ENCODE assay signal across 26 mouse cellular contexts in the genomic region with DNA sequence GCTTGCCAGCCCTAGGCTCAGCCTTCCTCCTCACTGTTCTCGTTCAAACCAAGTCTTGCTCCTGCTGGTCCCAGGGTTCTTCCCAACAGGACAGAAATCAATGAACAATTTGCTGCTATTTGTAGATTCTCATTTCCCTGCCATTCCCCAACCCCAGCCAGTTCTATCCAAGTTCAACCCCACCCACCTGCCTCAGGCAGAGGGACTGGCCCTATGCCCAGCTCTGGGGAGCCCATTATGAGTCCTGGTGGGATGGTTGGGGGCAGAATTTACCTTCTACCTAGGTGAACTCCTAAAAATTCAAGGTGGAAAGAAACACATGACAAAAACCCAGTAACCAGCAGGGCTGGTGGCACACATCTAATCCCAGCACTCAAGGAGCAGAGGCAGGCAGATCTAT. TPM values are rescaled to one million over a fixed set of nuclear protein-coding genes. Genes with fewer than 3 reads are reported as not detected.
DNase-seq lines count a peak whose midpoint lies in the region; ATAC-seq and TF ChIP-seq lines count a peak whose summit lies in the region.
"Had no signal": no experiment of that assay in that cellular context is flagged by ENCODE, and none has a peak within 500 bp of the region (broad histone marks: within the 10 kb centered on the region; RNA-seq: fewer than 3 reads in every experiment).

No protein-coding gene starts in this region.

- 50% methylated on average over 1 of the region's 1 CpGs for WGBS in kidney, adult 2 months
- 70% methylated on average over 1 of the region's 1 CpGs for WGBS in kidney, embryonic 15.5 days

- no peak overlapping the region for H3K4me2 ChIP-seq in kidney, embryonic 15.5 days
- H3K4me2 ChIP-seq: embryonic facial prominence, embryonic 13.5 days; forebrain, embryonic 12.5 days; forebrain, embryonic 15.5 days; heart, embryonic 12.5 days; heart, embryonic 15.5 days; hindbrain, embryonic 13.5 days had no signal

- no peak for TF ChIP-seq POLR2A in kidney, adult 2 months (IDR thresholded peaks at IDR 0.05; ENCODE audit: low read depth, low read length)

- no peak for TF ChIP-seq CTCF in kidney, adult 2 months (conservative IDR thresholded peaks at IDR 0.05; ENCODE audit: insufficient read depth, insufficient read length, low read depth, low read length)

- no peaks in the 10 kb centered on the region for H3K9me3 ChIP-seq in kidney, embryonic 15.5 days (replicated peaks)
- H3K9me3 ChIP-seq: embryonic facial prominence, embryonic 10.5 days; embryonic facial prominence, embryonic 13.5 days; forebrain, embryonic 12.5 days; forebrain, embryonic 15.5 days; heart, embryonic 12.5 days; heart, embryonic 15.5 days; hindbrain, embryonic 10.5 days; hindbrain, embryonic 13.5 days had no signal

- no peaks in the 10 kb centered on the region for H3K27me3 ChIP-seq in kidney, adult 2 months (replicated peaks; ENCODE audit: control insufficient read depth, insufficient read depth, low read length)
- H3K27me3 ChIP-seq in kidney, embryonic 15.5 days, result peaks cover 47% of the 10 kb centered on the region
- H3K27me3 ChIP-seq: forebrain, embryonic 15.5 days; Patski had no signal

- peak; percentile 42 to 44 for DNase-seq in cerebellum, postnatal 10 days
- peak; percentile 51 for DNase-seq in kidney, adult 2 months
- peak; percentile 53 for DNase-seq in kidney, postnatal 14 days
- no peak for DNase-seq in layer of hippocampus, adult 9-11 months
- DNase-seq in left cerebral cortex, adult 9 months (ENCODE audit: low spot score in 2 of 2), result no peak
- DNase-seq: adrenal gland, postnatal 10 days; adrenal gland, postnatal 36 days; cerebellum, adult 11 months; cerebellum, postnatal 36 days; embryo, embryonic 11 days; gastrocnemius, postnatal 25 days; heart, adult 18-20 months; heart, postnatal 10 days; heart, postnatal 36 days had no signal

- no peak for ATAC-seq in cerebellum, adult (ENCODE audit: insufficient number of reproducible peaks, low FRiP score, low TSS enrichment)
- no peak for ATAC-seq in kidney, embryonic 15.5 days (replicated peaks; ENCODE audit: low FRiP score)
- ATAC-seq: forebrain, embryonic 15.5 days; Patski had no signal

- no peak overlapping the region for H3K4me3 ChIP-seq in kidney, adult 2 months (ENCODE audit: insufficient read depth, low read depth, low read length)
- no peak overlapping the region for H3K4me3 ChIP-seq in kidney, embryonic 15.5 days (replicated peaks)
- H3K4me3 ChIP-seq: embryonic facial prominence, embryonic 10.5 days; embryonic facial prominence, embryonic 13.5 days; erythroblast, embryonic 14.5 days; forebrain, embryonic 12.5 days; forebrain, embryonic 15.5 days; heart, embryonic 12.5 days; heart, embryonic 15.5 days; hindbrain, embryonic 10.5 days; hindbrain, embryonic 13.5 days had no signal

- no peaks in the 10 kb centered on the region for H3K4me1 ChIP-seq in kidney, adult 2 months (ENCODE audit: control insufficient read depth, insufficient read depth, low read length)
- 0 out of 2 replicates have a peak, but pooled peaks cover 4% of the 10 kb centered on the region for H3K4me1 ChIP-seq in kidney, embryonic 15.5 days
- H3K4me1 ChIP-seq: forebrain, embryonic 12.5 days; forebrain, embryonic 15.5 days; heart, embryonic 12.5 days; heart, embryonic 15.5 days had no signal

- no peak overlapping the region for H3K27ac ChIP-seq in kidney, adult 2 months (ENCODE audit: insufficient read depth, low read depth, low read length)
- no peak overlapping the region for H3K27ac ChIP-seq in kidney, embryonic 15.5 days
- H3K27ac ChIP-seq: embryonic facial prominence, embryonic 10.5 days; embryonic facial prominence, embryonic 13.5 days; forebrain, embryonic 12.5 days; forebrain, embryonic 15.5 days; heart, embryonic 15.5 days; hindbrain, embryonic 10.5 days; hindbrain, embryonic 13.5 days had no signal

- H3K36me3 ChIP-seq in kidney, adult 2 months (ENCODE audit: control insufficient read depth, insufficient read depth, low read length), result no peaks in the 10 kb centered on the region
- no peaks in the 10 kb centered on the region for H3K36me3 ChIP-seq in kidney, embryonic 15.5 days
- H3K36me3 ChIP-seq: embryonic facial prominence, embryonic 10.5 days; embryonic facial prominence, embryonic 13.5 days; forebrain, embryonic 12.5 days; forebrain, embryonic 15.5 days; heart, embryonic 12.5 days; heart, embryonic 15.5 days; hindbrain, embryonic 10.5 days; hindbrain, embryonic 13.5 days had no signal

- H3K9ac ChIP-seq in kidney, embryonic 15.5 days, result no peak overlapping the region
- H3K9ac ChIP-seq: embryonic facial prominence, embryonic 13.5 days; forebrain, embryonic 12.5 days; forebrain, embryonic 15.5 days; heart, embryonic 12.5 days; heart, embryonic 15.5 days; hindbrain, embryonic 13.5 days had no signal

RNA-seq across cellular contexts. Expression of a gene that starts 25.8 kb away (rescaled TPM):
- polyA plus RNA-seq in kidney, adult 2 months (2012; rRNA removed), result 0.38 and 0.39 TPM in 2 replicates
- polyA plus RNA-seq in kidney, embryonic 15.5 days (2015; fragmentation: Nextera tagmentation; extraction: Ambion mirVana), result 3.7 and 4.2 TPM in 2 replicates
- polyA plus RNA-seq: erythroblast, embryonic 14.5 days had no signal

RNA-seq across cellular contexts. Expression of a gene that starts 47.4 kb away (rescaled TPM):
- 0.22 and 0.27 TPM in 2 replicates for polyA plus RNA-seq in kidney, adult 2 months (2012; rRNA removed)
- polyA plus RNA-seq in kidney, embryonic 15.5 days (2015; fragmentation: Nextera tagmentation; extraction: Ambion mirVana), result 10.7 and 12.4 TPM in 2 replicates

RNA-seq across cellular contexts. Expression of a gene that starts 55.7 kb away (rescaled TPM):
- polyA plus RNA-seq in kidney, adult 2 months (2012; rRNA removed), result 45.3 and 49.7 TPM in 2 replicates
- polyA plus RNA-seq in kidney, embryonic 15.5 days (2015; fragmentation: Nextera tagmentation; extraction: Ambion mirVana), result 59.2 and 63.2 TPM in 2 replicates

RNA-seq across cellular contexts. Expression of a gene that starts 55.8 kb away (rescaled TPM):
- 49.5 and 51.3 TPM in 2 replicates for polyA plus RNA-seq in kidney, adult 2 months (2012; rRNA removed)
- polyA plus RNA-seq in kidney, embryonic 15.5 days (2015; fragmentation: Nextera tagmentation; extraction: Ambion mirVana), result 165 and 187 TPM in 2 replicates

Comparison
In these comparisons a context has a peak if more than half of its experiments do, and no peak if none do; other contexts are left out.
1. DNase-seq: peak in cerebellum, postnatal 10 days (2 of 2), kidney, adult 2 months (single experiment) and kidney, postnatal 14 days (single experiment); none in layer of hippocampus, adult 9-11 months (single experiment) and left cerebral cortex, adult 9 months (0 of 2).